Mouse (Mus musculus): ENCODE data around the gene Nceh1. TPM values are rescaled to one million over a fixed set of nuclear protein-coding genes. Genes with fewer than 3 reads are reported as not detected.

The Nceh1 gene
- polyA plus RNA-seq (2012; rRNA removed), result 51.5 and 55.8 TPM in 2 replicates

DNA sequence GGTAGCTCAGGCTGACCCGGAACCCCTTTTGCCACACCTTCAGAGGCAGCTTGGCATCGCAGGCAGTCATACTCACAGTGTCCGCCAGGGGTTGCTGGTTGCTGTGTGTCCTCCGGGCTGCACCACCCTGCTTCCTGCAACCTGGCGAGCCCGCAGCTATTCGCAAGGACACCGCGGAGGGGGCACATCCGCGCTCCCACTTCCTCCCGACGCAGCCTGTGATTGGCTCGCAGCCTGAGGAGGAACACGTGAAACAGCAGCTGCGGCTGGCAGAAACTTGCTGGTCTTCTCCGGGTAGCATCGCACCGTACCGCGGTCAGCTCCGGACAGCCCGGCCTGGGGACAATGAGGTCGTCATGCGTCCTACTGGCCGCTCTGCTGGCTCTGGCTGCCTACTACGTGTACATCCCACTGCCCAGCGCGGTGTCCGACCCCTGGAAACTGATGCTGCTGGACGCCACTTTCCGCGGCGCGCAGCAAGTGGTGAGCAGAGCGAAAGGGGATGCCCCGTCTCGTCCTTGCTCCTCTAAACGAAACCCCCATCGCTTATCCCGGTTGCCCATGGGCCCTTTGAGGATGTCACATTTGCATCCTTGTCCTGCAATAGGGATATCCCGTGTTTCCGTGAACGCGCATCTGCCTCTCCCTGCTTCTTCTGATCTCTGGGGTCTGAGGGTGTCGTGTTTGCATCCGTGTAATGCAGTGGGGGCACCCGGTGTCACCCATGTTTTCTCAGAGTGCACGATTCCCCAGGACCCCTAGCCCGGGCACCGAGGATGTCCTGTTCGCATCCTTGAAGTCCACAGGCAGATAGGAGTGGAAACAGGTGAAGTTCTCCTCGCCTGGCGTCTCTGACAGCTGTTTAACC is at the start of gene Nceh1:
TSS of gene Nceh1 (plus strand) at position 233 of the 868 bp plus-strand sequence.
- H3K4me3 ChIP-seq (replicated peaks; ENCODE audit: insufficient read depth, low read depth, low read length), result peak within 1 kb of the TSS; percentile 65

GRCm38 (mm10) chr3:27140101-27140500 is 42.7 kb upstream of the Nceh1 start:
- Histone ChIP-seq H3K27ac (ENCODE audit: insufficient read depth, low read length) (no peak overlapping the region), H3K4me3 (replicated peaks; ENCODE audit: insufficient read depth, low read depth, low read length) (no peak overlapping the region), H3K4me1 (ENCODE audit: control insufficient read depth, insufficient read depth, low read length) (no peaks in the 10 kb centered on the region), H3K27me3 (ENCODE audit: control insufficient read depth, insufficient read depth, low read length) (no peaks in the 10 kb centered on the region)
- WGBS, result 86% methylated on average over 8 of the region's 8 CpGs
- TF ChIP-seq POLR2A (IDR thresholded peaks at IDR 0.05; ENCODE audit: borderline replicate concordance, insufficient read depth, low read length) (no peak), CTCF (IDR thresholded peaks at IDR 0.05; ENCODE audit: borderline replicate concordance, insufficient read depth, low read depth, low read length) (no peak)
- DNase-seq, result no peak

More for the DNA sequence above, at the start of gene Nceh1:
- no peaks in the 10 kb centered on the region for H3K27me3 ChIP-seq (ENCODE audit: control insufficient read depth, insufficient read depth, low read length)
- peak; percentile 95 to 97 for DNase-seq
- H3K27ac ChIP-seq (ENCODE audit: insufficient read depth, low read length), result peak within 1 kb of the TSS; percentile 47
- TF ChIP-seq CTCF (IDR thresholded peaks at IDR 0.05; ENCODE audit: borderline replicate concordance, insufficient read depth, low read depth, low read length), result peak; percentile 94
- peak; percentile 55; the same call in 1 of the 2 replicates for TF ChIP-seq POLR2A (IDR thresholded peaks at IDR 0.05; ENCODE audit: borderline replicate concordance, insufficient read depth, low read length)
- WGBS, result under 1% methylated on average over 54 of the region's 54 CpGs
- peaks cover 3% of the 10 kb centered on the region for H3K4me1 ChIP-seq (ENCODE audit: control insufficient read depth, insufficient read depth, low read length)

- Histone ChIP-seq H3K27me3 (ENCODE audit: control insufficient read depth, insufficient read depth, low read length) (no peaks in the 10 kb centered on the region), H3K4me3 (replicated peaks; ENCODE audit: insufficient read depth, low read depth, low read length) (no peak overlapping the region), H3K27ac (ENCODE audit: insufficient read depth, low read length) (no peak overlapping the region), H3K4me1 (ENCODE audit: control insufficient read depth, insufficient read depth, low read length) (no peaks in the 10 kb centered on the region)
- 93% methylated on average over 7 of the region's 7 CpGs for WGBS
- no peak for DNase-seq
- no peak for TF ChIP-seq CTCF (IDR thresholded peaks at IDR 0.05; ENCODE audit: borderline replicate concordance, insufficient read depth, low read depth, low read length)
- TF ChIP-seq POLR2A (IDR thresholded peaks at IDR 0.05; ENCODE audit: borderline replicate concordance, insufficient read depth, low read length), result no peak
Measured at GRCm38 (mm10) chr3:27143570-27143969, 39.2 kb upstream of the Nceh1 start.

GRCm38 (mm10) chr3:27145733-27146132 is 37.0 kb upstream of the Nceh1 start:
- no peak for DNase-seq
- Histone ChIP-seq H3K4me3 (replicated peaks; ENCODE audit: insufficient read depth, low read depth, low read length) (no peak overlapping the region), H3K27ac (ENCODE audit: insufficient read depth, low read length) (no peak overlapping the region), H3K27me3 (ENCODE audit: control insufficient read depth, insufficient read depth, low read length) (no peaks in the 10 kb centered on the region), H3K4me1 (ENCODE audit: control insufficient read depth, insufficient read depth, low read length) (no peaks in the 10 kb centered on the region)
- WGBS, result 89% methylated on average over 7 of the region's 7 CpGs
- TF ChIP-seq POLR2A (IDR thresholded peaks at IDR 0.05; ENCODE audit: borderline replicate concordance, insufficient read depth, low read length), result no peak
- TF ChIP-seq CTCF (IDR thresholded peaks at IDR 0.05; ENCODE audit: borderline replicate concordance, insufficient read depth, low read depth, low read length), result no peak

DNA sequence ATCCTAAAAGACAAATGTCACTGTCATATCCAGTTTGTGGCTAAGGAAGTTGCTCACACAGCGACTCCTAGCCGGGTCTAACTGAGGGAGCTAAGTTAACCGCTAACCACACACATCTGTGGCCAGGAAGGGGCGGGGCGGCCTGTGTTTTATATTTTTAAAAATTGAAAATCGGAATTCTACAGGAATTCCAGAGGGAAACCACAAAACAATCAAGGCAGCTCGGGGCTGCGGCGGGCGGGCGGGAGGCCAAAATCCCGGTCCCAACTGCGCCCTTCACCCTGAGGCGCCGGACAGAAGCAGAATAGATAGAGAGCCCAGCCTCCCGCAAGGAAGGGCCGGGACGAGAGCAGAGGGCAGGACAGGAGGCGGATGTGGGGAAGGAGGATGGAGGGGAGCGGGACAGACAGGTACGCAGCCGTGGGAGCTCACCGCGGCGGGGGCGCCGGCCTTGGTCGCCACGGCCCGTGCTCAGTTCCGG is 29.5 kb upstream of the Nceh1 start:
- H3K4me1 ChIP-seq (ENCODE audit: control insufficient read depth, insufficient read depth, low read length), result no peaks in the 10 kb centered on the region
- TF ChIP-seq POLR2A (IDR thresholded peaks at IDR 0.05; ENCODE audit: borderline replicate concordance, insufficient read depth, low read length), result no peak
- TF ChIP-seq CTCF (IDR thresholded peaks at IDR 0.05; ENCODE audit: borderline replicate concordance, insufficient read depth, low read depth, low read length), result no peak
- no peaks in the 10 kb centered on the region for H3K27me3 ChIP-seq (ENCODE audit: control insufficient read depth, insufficient read depth, low read length)
- WGBS, result under 1% methylated on average over 31 of the region's 31 CpGs
- peak overlapping the region; percentile 69 for H3K4me3 ChIP-seq (replicated peaks; ENCODE audit: insufficient read depth, low read depth, low read length)
- DNase-seq, result no peak
- no peak overlapping the region for H3K27ac ChIP-seq (ENCODE audit: insufficient read depth, low read length)

GRCm38 (mm10) chr3:27153701-27154209 is 29.0 kb upstream of the Nceh1 start, which contains the start of gene Ect2:
Gene Ect2 (minus strand): TSS chr3:27153878.
- no peak within 1 kb of the TSS for H3K27ac ChIP-seq (ENCODE audit: insufficient read depth, low read length)
- DNase-seq, result peak; percentile 99
- H3K4me3 ChIP-seq (replicated peaks; ENCODE audit: insufficient read depth, low read depth, low read length), result peak within 1 kb of the TSS; percentile 69
- TF ChIP-seq CTCF (IDR thresholded peaks at IDR 0.05; ENCODE audit: borderline replicate concordance, insufficient read depth, low read depth, low read length) (no peak), POLR2A (IDR thresholded peaks at IDR 0.05; ENCODE audit: borderline replicate concordance, insufficient read depth, low read length) (peak; percentile 68; the same call in 1 of the 2 replicates)
- H3K27me3 ChIP-seq (ENCODE audit: control insufficient read depth, insufficient read depth, low read length), result no peaks in the 10 kb centered on the region
- WGBS, result 1% methylated on average over 37 of the region's 37 CpGs
- H3K4me1 ChIP-seq (ENCODE audit: control insufficient read depth, insufficient read depth, low read length), result no peaks in the 10 kb centered on the region

- Histone ChIP-seq H3K4me3 (replicated peaks; ENCODE audit: insufficient read depth, low read depth, low read length) (peak overlapping the region; percentile 62), H3K27me3 (ENCODE audit: control insufficient read depth, insufficient read depth, low read length) (no peaks in the 10 kb centered on the region), H3K4me1 (ENCODE audit: control insufficient read depth, insufficient read depth, low read length) (no peaks in the 10 kb centered on the region), H3K27ac (ENCODE audit: insufficient read depth, low read length) (no peak overlapping the region)
- no peak for TF ChIP-seq CTCF (IDR thresholded peaks at IDR 0.05; ENCODE audit: borderline replicate concordance, insufficient read depth, low read depth, low read length)
- TF ChIP-seq POLR2A (IDR thresholded peaks at IDR 0.05; ENCODE audit: borderline replicate concordance, insufficient read depth, low read length), result no peak
- WGBS, result 72% methylated on average over 2 of the region's 2 CpGs
- no peak for DNase-seq
Measured at GRCm38 (mm10) chr3:27154280-27154679, 28.5 kb upstream of the Nceh1 start.

All from cerebellum, adult 2 months (tissue).